Mouse (Mus musculus): ENCODE data around the gene Kcnk13. TPM values are rescaled to one million over a fixed set of nuclear protein-coding genes. Genes with fewer than 3 reads are reported as not detected.

Kcnk13 gene
- polyA plus RNA-seq, 1 experiment from 2014 or later: 0.53 TPM

DNA sequence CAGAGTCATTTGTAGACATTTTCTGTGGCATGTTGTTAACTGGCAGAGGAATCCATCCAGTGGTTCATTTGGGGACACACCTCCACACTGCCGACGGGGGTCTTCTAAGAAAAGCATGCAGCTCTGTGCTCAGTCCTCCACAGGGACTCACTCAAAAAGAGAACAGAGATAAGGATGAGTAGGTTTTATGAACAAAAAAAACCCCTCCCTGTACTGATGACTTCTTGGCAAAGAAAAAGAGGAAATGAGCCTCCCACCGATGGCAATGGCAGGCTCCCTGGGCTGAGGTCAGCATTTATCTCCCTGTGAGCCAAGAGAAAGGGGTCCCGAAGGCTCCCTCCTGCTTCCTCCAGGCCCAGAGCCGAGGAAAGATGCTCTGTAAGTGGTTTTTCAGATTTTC is 58.2 kb downstream of the Kcnk13 start:
- no peak overlapping the region for H3K9ac ChIP-seq (ENCODE audit: low read length)
- H3K27ac ChIP-seq (ENCODE audit: low read length): no peak overlapping the region
- no peak for ATAC-seq (ENCODE audit: insufficient read depth, low FRiP score)
- H3K4me1 ChIP-seq (ENCODE audit: control insufficient read depth, insufficient read depth, low read length): no peaks in the 10 kb centered on the region
- H3K36me3 ChIP-seq (ENCODE audit: control insufficient read depth, insufficient read depth, low read length): no peaks in the 10 kb centered on the region
- H3K4me3 ChIP-seq (replicated peaks; ENCODE audit: low read length): no peak overlapping the region
- WGBS: 62% methylated on average over 5 of the region's 5 CpGs
- H3K9me3 ChIP-seq (replicated peaks; ENCODE audit: control insufficient read depth, low read length): no peaks in the 10 kb centered on the region
- no peaks in the 10 kb centered on the region for H3K27me3 ChIP-seq (ENCODE audit: control insufficient read depth, insufficient read depth, low read length)
- H3K4me2 ChIP-seq (ENCODE audit: low read depth, low read length): no peak overlapping the region

GRCm38 (mm10) chr12:100023821-100024365 is 59.6 kb downstream of the Kcnk13 start:
- Histone ChIP-seq H3K36me3 (ENCODE audit: control insufficient read depth, insufficient read depth, low read length) (no peaks in the 10 kb centered on the region), H3K27me3 (ENCODE audit: control insufficient read depth, insufficient read depth, low read length) (no peaks in the 10 kb centered on the region), H3K4me3 (replicated peaks; ENCODE audit: low read length) (no peak overlapping the region), H3K4me1 (ENCODE audit: control insufficient read depth, insufficient read depth, low read length) (no peaks in the 10 kb centered on the region), H3K27ac (ENCODE audit: low read length) (no peak overlapping the region), H3K9me3 (replicated peaks; ENCODE audit: control insufficient read depth, low read length) (no peaks in the 10 kb centered on the region), H3K9ac (ENCODE audit: low read length) (no peak overlapping the region), H3K4me2 (ENCODE audit: low read depth, low read length) (no peak overlapping the region)
- no peak for ATAC-seq (ENCODE audit: insufficient read depth, low FRiP score)
- 72% methylated on average over 12 of the region's 12 CpGs for WGBS

- no peaks in the 10 kb centered on the region for H3K27me3 ChIP-seq (ENCODE audit: control insufficient read depth, insufficient read depth, low read length)
- H3K27ac ChIP-seq (ENCODE audit: low read length): no peak overlapping the region
- no peak for ATAC-seq (ENCODE audit: insufficient read depth, low FRiP score)
- no peaks in the 10 kb centered on the region for H3K9me3 ChIP-seq (replicated peaks; ENCODE audit: control insufficient read depth, low read length)
- H3K4me2 ChIP-seq (ENCODE audit: low read depth, low read length): no peak overlapping the region
- no peak overlapping the region for H3K9ac ChIP-seq (ENCODE audit: low read length)
- no peaks in the 10 kb centered on the region for H3K4me1 ChIP-seq (ENCODE audit: control insufficient read depth, insufficient read depth, low read length)
- H3K4me3 ChIP-seq (replicated peaks; ENCODE audit: low read length): no peak overlapping the region
- WGBS: 71% methylated on average over 11 of the region's 11 CpGs
- H3K36me3 ChIP-seq (ENCODE audit: control insufficient read depth, insufficient read depth, low read length): no peaks in the 10 kb centered on the region
Observed at GRCm38 (mm10) chr12:100025675-100026074, 61.4 kb downstream of the Kcnk13 start.

DNA sequence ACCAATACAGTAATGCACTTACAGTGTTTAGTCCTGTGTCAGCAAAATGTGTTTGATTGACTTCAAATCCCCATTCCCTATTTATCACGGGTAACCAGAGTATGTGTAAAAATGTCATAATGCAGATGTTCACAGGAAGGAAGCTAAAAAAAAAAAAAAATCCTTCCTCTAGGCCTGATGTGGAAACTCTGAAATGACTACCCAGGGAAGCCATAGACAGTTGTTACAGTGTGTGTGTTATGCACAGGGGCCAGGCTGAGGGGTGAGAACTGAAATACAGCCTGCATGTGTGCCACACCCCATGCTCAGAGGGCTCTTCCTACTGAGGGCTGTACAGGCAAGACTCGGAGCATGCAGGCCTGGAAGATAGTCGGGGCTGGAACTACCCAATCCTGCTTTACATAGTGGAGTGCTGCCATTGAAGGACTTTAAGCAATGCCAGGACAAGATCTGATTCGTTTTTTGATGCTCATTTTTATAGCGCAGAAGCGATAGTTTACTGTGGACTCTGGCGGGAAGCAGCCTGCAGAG is 62.5 kb downstream of the Kcnk13 start:
- ATAC-seq (ENCODE audit: insufficient read depth, low FRiP score): no peak
- Histone ChIP-seq H3K36me3 (ENCODE audit: control insufficient read depth, insufficient read depth, low read length) (no peaks in the 10 kb centered on the region), H3K27me3 (ENCODE audit: control insufficient read depth, insufficient read depth, low read length) (no peaks in the 10 kb centered on the region), H3K4me1 (ENCODE audit: control insufficient read depth, insufficient read depth, low read length) (no peaks in the 10 kb centered on the region), H3K4me2 (ENCODE audit: low read depth, low read length) (no peak overlapping the region), H3K4me3 (replicated peaks; ENCODE audit: low read length) (no peak overlapping the region), H3K9me3 (replicated peaks; ENCODE audit: control insufficient read depth, low read length) (no peaks in the 10 kb centered on the region), H3K27ac (ENCODE audit: low read length) (no peak overlapping the region), H3K9ac (ENCODE audit: low read length) (no peak overlapping the region)
- WGBS: 75% methylated on average over 7 of the region's 7 CpGs

DNA sequence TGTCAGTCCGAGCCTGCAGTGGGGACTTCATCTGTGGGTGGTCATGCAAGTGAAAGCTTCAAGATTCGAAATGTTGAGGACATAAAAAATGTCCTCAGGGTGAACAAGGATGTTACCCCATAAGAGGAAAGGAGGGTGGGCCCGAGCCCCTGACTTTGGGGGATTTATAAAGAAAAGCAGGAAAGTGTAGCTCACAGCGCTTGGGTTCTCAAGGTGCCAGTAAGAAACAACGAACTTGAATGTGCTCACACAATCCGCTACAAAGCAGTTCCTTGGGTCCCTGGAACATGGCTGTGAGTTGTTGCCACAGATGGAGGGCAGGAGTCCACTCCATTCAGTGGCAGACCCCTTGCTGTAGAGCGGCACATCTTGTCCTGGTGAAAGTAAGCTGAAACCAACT is 63.0 kb downstream of the Kcnk13 start:
- Histone ChIP-seq H3K27ac (ENCODE audit: low read length) (no peak overlapping the region), H3K4me3 (replicated peaks; ENCODE audit: low read length) (no peak overlapping the region), H3K36me3 (ENCODE audit: control insufficient read depth, insufficient read depth, low read length) (no peaks in the 10 kb centered on the region), H3K9ac (ENCODE audit: low read length) (no peak overlapping the region), H3K27me3 (ENCODE audit: control insufficient read depth, insufficient read depth, low read length) (no peaks in the 10 kb centered on the region), H3K4me2 (ENCODE audit: low read depth, low read length) (no peak overlapping the region), H3K9me3 (replicated peaks; ENCODE audit: control insufficient read depth, low read length) (no peaks in the 10 kb centered on the region), H3K4me1 (ENCODE audit: control insufficient read depth, insufficient read depth, low read length) (no peaks in the 10 kb centered on the region)
- ATAC-seq (ENCODE audit: insufficient read depth, low FRiP score): no peak
- 80% methylated on average over 7 of the region's 7 CpGs for WGBS

GRCm38 (mm10) chr12:100031681-100032080 is 67.4 kb downstream of the Kcnk13 start:
- Histone ChIP-seq H3K27ac (ENCODE audit: low read length) (no peak overlapping the region), H3K27me3 (ENCODE audit: control insufficient read depth, insufficient read depth, low read length) (no peaks in the 10 kb centered on the region), H3K9ac (ENCODE audit: low read length) (no peak overlapping the region), H3K4me1 (ENCODE audit: control insufficient read depth, insufficient read depth, low read length) (no peaks in the 10 kb centered on the region), H3K4me2 (ENCODE audit: low read depth, low read length) (no peak overlapping the region), H3K9me3 (replicated peaks; ENCODE audit: control insufficient read depth, low read length) (no peaks in the 10 kb centered on the region), H3K36me3 (ENCODE audit: control insufficient read depth, insufficient read depth, low read length) (no peaks in the 10 kb centered on the region), H3K4me3 (replicated peaks; ENCODE audit: low read length) (no peak overlapping the region)
- ATAC-seq (ENCODE audit: insufficient read depth, low FRiP score): no peak
- 84% methylated on average over 5 of the region's 5 CpGs for WGBS

DNA sequence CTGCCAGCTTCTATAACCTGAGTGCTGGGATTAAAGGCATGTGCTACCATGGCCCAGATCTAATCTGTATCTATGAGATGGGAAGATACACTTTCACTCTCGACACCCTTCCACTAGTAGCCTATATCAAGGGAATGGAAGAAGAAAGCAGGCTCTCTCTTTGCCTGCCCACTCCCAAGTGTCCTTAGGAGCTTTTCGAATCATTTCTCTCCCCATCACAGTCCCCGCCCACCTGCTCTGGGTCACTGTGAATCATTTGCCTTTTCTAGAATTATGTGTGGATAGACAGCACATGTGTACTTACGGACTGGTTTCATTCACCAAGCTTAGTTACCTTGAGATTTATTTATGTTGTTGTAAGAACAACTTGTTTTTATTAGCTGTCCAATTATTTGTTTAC is 68.2 kb downstream of the Kcnk13 start:
- Histone ChIP-seq H3K36me3 (ENCODE audit: control insufficient read depth, insufficient read depth, low read length) (no peaks in the 10 kb centered on the region), H3K27ac (ENCODE audit: low read length) (no peak overlapping the region), H3K4me2 (ENCODE audit: low read depth, low read length) (no peak overlapping the region), H3K4me3 (replicated peaks; ENCODE audit: low read length) (no peak overlapping the region), H3K9me3 (replicated peaks; ENCODE audit: control insufficient read depth, low read length) (no peaks in the 10 kb centered on the region), H3K9ac (ENCODE audit: low read length) (no peak overlapping the region), H3K4me1 (ENCODE audit: control insufficient read depth, insufficient read depth, low read length) (no peaks in the 10 kb centered on the region), H3K27me3 (ENCODE audit: control insufficient read depth, insufficient read depth, low read length) (no peaks in the 10 kb centered on the region)
- WGBS: 64% methylated on average over 4 of the region's 4 CpGs
- no peak for ATAC-seq (ENCODE audit: insufficient read depth, low FRiP score)

DNA sequence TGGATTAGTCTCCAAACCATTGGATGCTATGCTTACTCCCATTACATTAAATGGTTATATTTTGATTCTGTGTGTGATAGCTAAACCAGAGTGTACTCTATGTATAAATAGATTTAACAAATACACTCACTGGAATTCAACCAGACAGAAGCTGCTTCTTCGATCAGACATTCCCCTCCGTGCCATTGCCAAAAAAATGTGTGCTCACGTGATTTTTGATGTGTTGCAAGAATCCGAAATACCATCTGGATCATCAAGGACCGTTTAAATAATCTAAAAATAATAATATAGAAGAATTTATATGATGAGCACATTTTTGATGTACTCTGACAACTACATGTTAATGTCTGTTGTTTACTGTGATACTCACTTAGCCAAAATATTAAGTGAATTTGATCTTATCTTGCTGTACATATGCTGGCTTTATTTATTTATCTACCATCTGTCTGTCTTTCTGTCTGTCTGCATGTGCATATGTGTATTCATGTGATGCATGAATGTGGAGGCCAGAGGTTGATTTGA is 74.5 kb downstream of the Kcnk13 start:
- Histone ChIP-seq H3K9ac (ENCODE audit: low read length) (no peak overlapping the region), H3K4me1 (ENCODE audit: control insufficient read depth, insufficient read depth, low read length) (no peaks in the 10 kb centered on the region), H3K36me3 (ENCODE audit: control insufficient read depth, insufficient read depth, low read length) (no peaks in the 10 kb centered on the region), H3K27me3 (ENCODE audit: control insufficient read depth, insufficient read depth, low read length) (no peaks in the 10 kb centered on the region), H3K4me2 (ENCODE audit: low read depth, low read length) (no peak overlapping the region), H3K9me3 (replicated peaks; ENCODE audit: control insufficient read depth, low read length) (no peaks in the 10 kb centered on the region), H3K27ac (ENCODE audit: low read length) (no peak overlapping the region), H3K4me3 (replicated peaks; ENCODE audit: low read length) (no peak overlapping the region)
- no peak for ATAC-seq (ENCODE audit: insufficient read depth, low FRiP score)
- WGBS: 78% methylated on average over 5 of the region's 5 CpGs

DNA sequence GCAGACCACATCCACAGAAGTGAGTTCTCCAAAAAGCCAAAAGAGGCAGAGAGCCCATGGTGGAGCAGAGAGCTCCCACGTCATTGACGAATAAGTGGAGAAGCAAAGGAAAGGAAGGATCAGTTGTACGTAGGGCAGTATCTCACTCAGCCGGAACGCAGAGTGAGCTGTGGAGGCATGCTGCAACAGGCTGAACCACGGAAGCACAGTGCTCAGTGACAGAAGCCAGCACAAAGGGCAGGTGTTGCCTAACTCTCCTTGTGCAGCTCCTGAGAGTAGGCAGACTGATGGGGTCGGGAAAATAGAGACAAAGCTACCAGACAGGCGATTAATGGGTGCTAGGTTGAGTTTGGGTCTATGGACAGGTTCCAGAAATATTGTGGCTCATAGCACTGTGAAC is 77.8 kb downstream of the Kcnk13 start:
- no peak overlapping the region for H3K4me3 ChIP-seq (replicated peaks; ENCODE audit: low read length)
- no peak overlapping the region for H3K9ac ChIP-seq (ENCODE audit: low read length)
- no peak for ATAC-seq (ENCODE audit: insufficient read depth, low FRiP score)
- H3K27ac ChIP-seq (ENCODE audit: low read length): no peak overlapping the region
- H3K36me3 ChIP-seq (ENCODE audit: control insufficient read depth, insufficient read depth, low read length): no peaks in the 10 kb centered on the region
- H3K4me1 ChIP-seq (ENCODE audit: control insufficient read depth, insufficient read depth, low read length): no peaks in the 10 kb centered on the region
- 57% methylated on average over 8 of the region's 8 CpGs for WGBS
- no peaks in the 10 kb centered on the region for H3K27me3 ChIP-seq (ENCODE audit: control insufficient read depth, insufficient read depth, low read length)
- H3K9me3 ChIP-seq (replicated peaks; ENCODE audit: control insufficient read depth, low read length): no peaks in the 10 kb centered on the region
- no peak overlapping the region for H3K4me2 ChIP-seq (ENCODE audit: low read depth, low read length)

Data from stomach, embryonic 16.5 days (tissue).